Mouse (Mus musculus) MEL (cell line): ENCODE results near the gene Map2k5. TPM values are rescaled to one million over a fixed set of nuclear protein-coding genes. Genes with fewer than 3 reads are reported as not detected.

Source experiments
- DNase-seq: peaks from one replicate; pipeline ENCODE4 v3.0.0; 2011; ENCODE audit warnings: low read depth, low spot score
- H3K27ac ChIP-seq: 2 replicates; pipeline ENCODE4 v1.5.1; 2012; ENCODE audit warnings: low read depth, mild to moderate bottlenecking, control low read depth, low read length, moderate library complexity; ENCODE audit not compliant: control insufficient read depth
- H3K27me3 ChIP-seq, 2 experiments: fragments of 150-350 bp in 1 of 2; sonication (generic) in 1 of 2; 2 replicates each; pipeline ENCODE4 v1.6.1; 2012; ENCODE audit warnings: low read length in 2 of 2, mild to moderate bottlenecking in 2 of 2, improper control_type of control experiment in 1 of 2, moderate library complexity in 1 of 2; ENCODE audit not compliant: insufficient read depth in 2 of 2, control insufficient read depth in 1 of 2
- H3K36me3 ChIP-seq, 2 experiments: 2 replicates each; pipeline ENCODE4 v1.6.1; 2012 to 2014; ENCODE audit warnings: low read length in 2 of 2, improper control_type of control experiment in 1 of 2, inconsistent platforms in 1 of 2, mild to moderate bottlenecking in 1 of 2; ENCODE audit not compliant: insufficient read depth in 2 of 2, control insufficient read depth in 1 of 2
- H3K4me1 ChIP-seq, 2 experiments: fragments of 150-350 bp in 1 of 2; sonication (generic) in 1 of 2; 2 replicates each; pipeline ENCODE4 v1.6.1; 2012; ENCODE audit warnings: low read length in 2 of 2, improper control_type of control experiment in 1 of 2, mild to moderate bottlenecking in 1 of 2; ENCODE audit not compliant: insufficient read depth in 2 of 2, control insufficient read depth in 1 of 2
- H3K4me3 ChIP-seq, 2 experiments: fragments of 150-350 bp in 1 of 2; sonication (generic) in 1 of 2; 2 replicates each; pipeline ENCODE4 v1.5.1; 2012; ENCODE audit warnings: low read depth in 2 of 2, low read length in 2 of 2, mild to moderate bottlenecking in 2 of 2, moderate library complexity in 2 of 2, control low read depth in 1 of 2, improper control_type of control experiment in 1 of 2; ENCODE audit not compliant: control insufficient read depth in 1 of 2, insufficient read depth in 1 of 2
- H3K79me2 ChIP-seq: 2 replicates; pipeline ENCODE4 v1.6.1; 2012; ENCODE audit warnings: mild to moderate bottlenecking, low read length, moderate library complexity; ENCODE audit not compliant: control insufficient read depth, poor library complexity, insufficient read depth
- H3K9ac ChIP-seq: 2 replicates; pipeline ENCODE4 v1.6.1; 2012; ENCODE audit warnings: low read depth, mild to moderate bottlenecking, control low read depth, low read length, moderate library complexity; ENCODE audit not compliant: control insufficient read depth, poor library complexity, severe bottlenecking
- H3K9me3 ChIP-seq: fragments of 150-350 bp; sonication (generic); replicated peaks from 2 replicates; pipeline ENCODE4 v1.6.1; 2012; ENCODE audit warnings: mild to moderate bottlenecking, low read length, improper control_type of control experiment, moderate library complexity; ENCODE audit not compliant: insufficient read depth
- E2F4 ChIP-seq: IDR thresholded peaks from 2 replicates; pipeline ENCODE4 v1.6.1; 2011; ENCODE audit warnings: low read depth, low read length, improper control_type of control experiment, borderline replicate concordance
- ELF1 ChIP-seq: IDR thresholded peaks from 2 replicates; pipeline ENCODE4 v1.6.1; 2014; ENCODE audit warnings: low read depth, mild to moderate bottlenecking, inconsistent platforms, low read length, improper control_type of control experiment, moderate library complexity
- EP300 ChIP-seq, 2 experiments: IDR thresholded peaks; 2 replicates each; pipeline ENCODE4 v1.6.1; 2011; ENCODE audit warnings: improper control_type of control experiment in 2 of 2, low read length in 2 of 2, low read depth in 1 of 2, mild to moderate bottlenecking in 1 of 2
- ETS1 ChIP-seq: IDR thresholded peaks from 2 replicates; pipeline ENCODE4 v1.6.1; 2012; ENCODE audit warnings: low read depth, mild to moderate bottlenecking, inconsistent platforms, low read length, improper control_type of control experiment, moderate library complexity
- GABPA ChIP-seq: IDR thresholded peaks from 2 replicates; pipeline ENCODE4 v1.6.1; 2012; ENCODE audit warnings: low read depth, mild to moderate bottlenecking, inconsistent platforms, low read length, improper control_type of control experiment, moderate library complexity
- KAT2A ChIP-seq: conservative IDR thresholded peaks from 2 replicates; pipeline ENCODE4 v1.6.1; 2012; ENCODE audit warnings: low read depth, low read length, improper control_type of control experiment, inconsistent platforms
- MAFK ChIP-seq: IDR thresholded peaks from 2 replicates; pipeline ENCODE4 v1.6.1; 2011; ENCODE audit warnings: low read depth, mild to moderate bottlenecking, low read length, improper control_type of control experiment, borderline replicate concordance
- MYC ChIP-seq: IDR thresholded peaks from 2 replicates; pipeline ENCODE4 v1.6.1; 2011; ENCODE audit warnings: low read depth, mild to moderate bottlenecking, low read length, improper control_type of control experiment, moderate library complexity
- NELFE ChIP-seq: IDR thresholded peaks from 2 replicates; pipeline ENCODE4 v1.6.1; 2011; ENCODE audit warnings: low read depth, low read length, improper control_type of control experiment
- SIN3A ChIP-seq: IDR thresholded peaks from 2 replicates; pipeline ENCODE4 v1.6.1; 2012; ENCODE audit warnings: low read length, improper control_type of control experiment, inconsistent platforms
- SMC3 ChIP-seq: IDR thresholded peaks from 2 replicates; pipeline ENCODE4 v1.6.1; 2011; ENCODE audit warnings: low read depth, low read length, improper control_type of control experiment
- UBTF ChIP-seq: IDR thresholded peaks from 2 replicates; pipeline ENCODE4 v1.6.1; 2012; ENCODE audit warnings: low read depth, mild to moderate bottlenecking, inconsistent platforms, low read length, improper control_type of control experiment, moderate library complexity, borderline replicate concordance; ENCODE audit not compliant: insufficient read depth
- USF1 ChIP-seq: IDR thresholded peaks from 2 replicates; pipeline ENCODE4 v1.6.1; 2014; ENCODE audit warnings: low read depth, mild to moderate bottlenecking, inconsistent platforms, low read length, improper control_type of control experiment, moderate library complexity
- USF2 ChIP-seq, 2 experiments: IDR thresholded peaks; 2 replicates each; pipeline ENCODE4 v1.6.1; 2011 to 2012; ENCODE audit warnings: improper control_type of control experiment in 2 of 2, low read length in 2 of 2, borderline replicate concordance in 1 of 2, inconsistent platforms in 1 of 2, low read depth in 1 of 2, mild to moderate bottlenecking in 1 of 2; ENCODE audit not compliant: insufficient read depth in 1 of 2
- ZMIZ1 ChIP-seq: IDR thresholded peaks from 2 replicates; pipeline ENCODE4 v1.6.1; 2012; ENCODE audit warnings: low read depth, mild to moderate bottlenecking, inconsistent platforms, low read length, improper control_type of control experiment, moderate library complexity
- ZNF384 ChIP-seq: IDR thresholded peaks from 2 replicates; pipeline ENCODE4 v1.6.1; 2012; ENCODE audit warnings: low read depth, mild to moderate bottlenecking, inconsistent platforms, low read length, improper control_type of control experiment
- polyA plus RNA-seq, 2 experiments: library from polyadenylated mRNA; stranded (reverse) in 1 of 2; unstranded in 1 of 2; fragments of >175 nt in 1 of 2; fragments of >200 nt in 1 of 2; gene quantifications; 2 replicates each; pipeline versions ENCODE4 v1.2.1 to v1.2.4; 2012; ENCODE audit warnings: low replicate concordance in 2 of 2, low read depth in 1 of 2; ENCODE audit not compliant: insufficient read length in 2 of 2, insufficient read depth in 1 of 2, missing spikeins in 1 of 2
- total RNA-seq: library from RNA; depleted of rRNA; stranded (reverse); fragments of 300-350 nt; gene quantifications from 2 replicates; pipeline ENCODE4 v1.2.3, GENCODE M21; 2012

The Map2k5 gene
- total and polyA plus RNA-seq, 3 experiments: 9.6 to 29.1 TPM; not detected in 1

DNA sequence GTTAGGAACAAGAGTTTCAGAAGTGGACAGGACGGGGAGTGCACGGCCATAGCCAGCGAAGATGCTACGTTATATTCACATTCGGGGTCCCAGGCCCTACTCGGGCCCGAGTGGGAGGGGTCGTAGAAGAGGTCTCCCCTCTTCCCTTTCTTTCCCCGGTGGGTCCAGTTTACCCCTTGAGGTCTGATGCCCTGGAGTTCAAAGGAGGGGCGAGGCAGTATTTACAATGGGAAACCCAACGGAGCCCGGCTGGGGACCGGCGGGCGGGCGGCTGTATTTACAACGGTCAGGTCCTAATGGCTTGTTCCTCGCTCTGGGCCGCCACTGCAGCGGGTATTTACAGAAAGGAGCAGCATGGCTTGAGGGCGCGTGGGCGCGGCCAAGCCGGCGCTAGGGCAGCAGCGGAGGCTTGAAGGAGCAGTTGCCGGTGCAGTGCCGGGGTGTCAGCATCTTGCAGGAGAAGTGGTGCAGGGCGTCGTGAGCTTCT is 239.2 kb downstream of the Map2k5 start:
- H3K27me3 ChIP-seq: no peaks in the 10 kb centered on the region; a peak in 1 of 4 replicates
- no peak overlapping the region for H3K27ac ChIP-seq
- TF ChIP-seq ELF1 (no peak), UBTF (no peak), SMC3 (no peak), ETS1 (no peak), KAT2A (no peak), NELFE (no peak), USF1 (no peak), MAFK (no peak), E2F4 (no peak), SIN3A (no peak), GABPA (no peak), EP300 (IDR thresholded peaks at IDR 0.05; ENCODE audit: low read depth in 1 of 2, low read length in 2 of 2) (no peak)
- H3K79me2 ChIP-seq: no peaks in the 10 kb centered on the region
- no peak for DNase-seq
- H3K4me1 ChIP-seq: peaks cover 0 to 10% of the 10 kb centered on the region in 2 experiments; a peak in 1 of 4 replicates
- H3K36me3 ChIP-seq: no peaks in the 10 kb centered on the region
- no peak overlapping the region for H3K4me3 ChIP-seq
- H3K9me3 ChIP-seq: no peaks in the 10 kb centered on the region
- no peak overlapping the region for H3K9ac ChIP-seq

DNA sequence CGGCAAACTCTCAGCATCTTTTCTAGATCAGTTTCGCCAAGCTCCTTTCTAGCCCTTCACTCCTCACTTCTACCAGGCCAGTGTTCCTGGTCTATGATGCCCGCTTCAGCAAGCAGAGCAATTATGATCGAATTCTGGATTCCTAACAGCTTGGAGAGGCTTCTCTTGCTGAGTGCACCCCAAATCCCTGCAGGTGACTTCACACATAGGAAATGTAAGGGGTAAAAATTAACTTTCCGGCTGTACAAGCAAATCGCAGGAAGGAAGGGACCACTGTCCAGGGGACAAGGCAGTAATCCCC is 240.1 kb downstream of the Map2k5 start:
- Histone ChIP-seq H3K27me3 (no peaks in the 10 kb centered on the region; a peak in 1 of 4 replicates), H3K4me3 (no peak overlapping the region), H3K36me3 (no peaks in the 10 kb centered on the region), H3K27ac (no peak overlapping the region), H3K4me1 (peaks cover 0 to 10% of the 10 kb centered on the region in 2 experiments; a peak in 1 of 4 replicates), H3K79me2 (no peaks in the 10 kb centered on the region; the same call in 1 of the 2 replicates), H3K9me3 (no peaks in the 10 kb centered on the region), H3K9ac (no peak overlapping the region)
- TF ChIP-seq NELFE (no peak), ZMIZ1 (no peak), MYC (no peak), ELF1 (no peak), USF2 (IDR thresholded peaks at IDR 0.05; ENCODE audit: borderline replicate concordance in 1 of 2, insufficient read depth in 1 of 2, low read depth in 1 of 2, low read length in 2 of 2) (no peak), ZNF384 (no peak)
- no peak for DNase-seq
